Mouse (Mus musculus): ENCODE results near the gene Cwc25. TPM values are rescaled to one million over a fixed set of nuclear protein-coding genes. Genes with fewer than 3 reads are reported as not detected.
"Not testable (repeated sequence)": the region's sequence is repeated elsewhere in the genome, so short reads cannot be mapped to it uniquely, and the experiment has no call there.

Cwc25 gene
- polyA plus RNA-seq, 1 experiment from 2014 or later = 14.2 TPM

DNA sequence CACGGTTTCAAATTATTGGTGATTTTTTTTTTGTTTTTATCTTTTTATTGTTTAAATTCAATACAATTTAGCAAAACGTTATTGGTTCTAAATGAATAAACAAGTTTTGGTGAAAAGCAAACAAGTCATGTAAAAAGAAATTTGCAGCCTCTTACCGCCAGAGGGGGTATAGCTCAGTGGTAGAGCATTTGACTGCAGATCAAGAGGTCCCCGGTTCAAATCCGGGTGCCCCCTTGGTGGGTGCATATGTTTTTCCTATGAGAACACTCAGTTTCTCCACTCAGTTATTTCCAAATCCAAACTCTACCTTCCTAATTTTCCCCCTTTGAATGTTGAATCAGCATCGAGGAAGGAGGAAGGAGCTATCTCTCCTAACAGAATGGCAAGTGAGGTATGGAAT lies 30.6 kb upstream of the Cwc25 start:
- Histone ChIP-seq H3K9me3 (ENCODE audit: low read depth, low read length) (no peaks in the 10 kb centered on the region), H3K4me1 (ENCODE audit: insufficient read depth) (peaks cover 7% of the 10 kb centered on the region), H3K27ac (ENCODE audit: low read depth) (no peak overlapping the region), H3K4me3 (ENCODE audit: low read depth, low read length) (no peak overlapping the region), H3K27me3 (ENCODE audit: insufficient read depth, low read length) (no peaks in the 10 kb centered on the region), H3K9ac (no peak overlapping the region), H3K4me2 (no peak overlapping the region), H3K36me3 (ENCODE audit: insufficient read depth) (peaks cover 3% of the 10 kb centered on the region; the same call in 1 of the 2 replicates)
- TF ChIP-seq CTCF (IDR thresholded peaks at IDR 0.05; ENCODE audit: low read depth) = peak; percentile 42
- DNase-seq = peak; percentile 87
- 4% methylated on average over 6 of the region's 6 CpGs for WGBS
- no peak for ATAC-seq (ENCODE audit: insufficient read depth)

DNA sequence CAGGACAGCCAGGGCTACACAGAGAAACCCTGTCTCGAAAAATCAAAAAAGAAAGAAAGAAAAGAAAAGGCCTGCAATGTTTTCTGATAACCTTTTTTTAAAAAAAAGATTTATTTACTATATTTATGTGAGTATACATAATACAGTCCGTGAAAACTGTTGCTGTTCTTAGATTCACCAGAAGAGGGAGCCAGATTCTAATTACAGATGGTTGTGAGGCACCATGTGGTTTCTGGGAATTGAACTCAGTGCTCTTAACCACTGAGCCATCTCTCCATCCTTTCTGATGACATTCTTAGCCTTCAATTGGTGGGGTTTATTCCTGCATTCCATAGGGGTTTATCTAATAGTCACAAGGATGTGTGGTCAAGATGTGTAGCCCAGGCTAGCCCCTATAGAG lies 26.8 kb upstream of the Cwc25 start:
- no peak for ATAC-seq (ENCODE audit: insufficient read depth)
- Histone ChIP-seq H3K27me3 (ENCODE audit: insufficient read depth, low read length) (no peaks in the 10 kb centered on the region), H3K36me3 (ENCODE audit: insufficient read depth) (no peaks in the 10 kb centered on the region), H3K9ac (no peak overlapping the region), H3K4me1 (ENCODE audit: insufficient read depth) (no peaks in the 10 kb centered on the region; the same call in 1 of the 2 replicates), H3K27ac (ENCODE audit: low read depth) (no peak overlapping the region), H3K4me3 (ENCODE audit: low read depth, low read length) (no peak overlapping the region), H3K9me3 (ENCODE audit: low read depth, low read length) (no peaks in the 10 kb centered on the region), H3K4me2 (no peak overlapping the region)
- peak; percentile 74 for TF ChIP-seq CTCF (IDR thresholded peaks at IDR 0.05; ENCODE audit: low read depth)
- WGBS = 6% methylated on average over 2 of the region's 2 CpGs
- peak; percentile 88 for DNase-seq

DNA sequence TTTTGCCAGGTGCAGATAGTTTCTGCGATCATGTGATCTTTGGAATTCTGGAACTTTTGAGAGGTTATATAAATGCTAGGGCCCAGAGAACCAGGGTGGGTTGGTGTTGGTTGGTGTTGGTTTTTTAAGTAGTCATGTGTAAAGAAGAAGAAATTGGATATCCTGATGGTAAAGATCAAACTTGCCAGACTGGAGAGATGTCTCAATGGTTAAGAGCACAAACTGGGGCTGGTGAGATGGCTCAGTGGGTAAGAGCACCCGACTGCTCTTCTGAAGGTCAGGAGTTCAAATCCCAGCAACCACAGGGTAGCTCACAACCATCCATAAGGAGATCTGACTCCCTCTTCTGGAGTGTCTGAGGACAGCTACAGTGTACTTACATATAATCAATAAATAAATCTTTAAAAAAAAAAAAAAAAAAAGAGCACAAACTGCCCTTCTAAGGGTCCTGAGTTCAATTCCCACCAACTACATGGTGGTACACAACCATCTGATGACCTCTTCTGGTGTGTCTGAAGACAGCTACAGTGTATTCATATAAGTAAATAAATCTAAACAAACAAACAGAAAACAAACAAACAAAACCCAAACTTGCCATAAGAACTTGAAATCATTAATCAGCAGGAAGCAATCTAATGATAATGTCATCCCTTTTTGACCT lies 24.6 kb upstream of the Cwc25 start:
- not testable (repeated sequence) for DNase-seq; H3K4me2 ChIP-seq; H3K9ac ChIP-seq; H3K36me3 ChIP-seq (ENCODE audit: insufficient read depth); ATAC-seq (ENCODE audit: insufficient read depth); H3K27me3 ChIP-seq (ENCODE audit: insufficient read depth, low read length); H3K4me1 ChIP-seq (ENCODE audit: insufficient read depth); H3K9me3 ChIP-seq (ENCODE audit: low read depth, low read length); H3K4me3 ChIP-seq (ENCODE audit: low read depth, low read length); H3K27ac ChIP-seq (ENCODE audit: low read depth)
- 81% methylated on average over 2 of the region's 2 CpGs for WGBS

DNA sequence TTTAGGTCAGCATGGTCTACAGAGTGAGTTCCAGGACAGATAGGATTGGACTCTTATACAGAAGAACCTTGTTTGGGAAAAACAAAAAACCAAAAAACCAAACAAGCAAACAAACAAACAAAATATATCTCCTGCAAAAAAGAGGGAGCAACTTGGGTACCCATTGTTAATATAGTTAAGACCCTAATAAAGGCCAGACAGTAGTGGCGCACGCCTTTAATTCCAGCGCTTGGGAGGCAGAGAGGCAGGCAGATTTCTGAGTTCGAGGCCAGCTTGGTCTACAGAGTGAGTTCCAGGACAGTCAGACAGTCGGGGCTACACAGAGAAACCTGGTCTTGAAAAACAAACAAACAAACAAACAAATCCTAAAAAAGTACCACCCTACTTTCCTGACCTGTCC lies 23.4 kb upstream of the Cwc25 start:
- H3K9me3 ChIP-seq (ENCODE audit: low read depth, low read length) = no peaks in the 10 kb centered on the region
- H3K4me3 ChIP-seq (ENCODE audit: low read depth, low read length) = no peak overlapping the region
- 80% methylated on average over 5 of the region's 5 CpGs for WGBS
- H3K27me3 ChIP-seq (ENCODE audit: insufficient read depth, low read length) = no peaks in the 10 kb centered on the region
- no peaks in the 10 kb centered on the region for H3K4me1 ChIP-seq (ENCODE audit: insufficient read depth)
- no peaks in the 10 kb centered on the region for H3K36me3 ChIP-seq (ENCODE audit: insufficient read depth)
- DNase-seq (no peak), ATAC-seq (ENCODE audit: insufficient read depth) (no peak)
- no peak overlapping the region for H3K4me2 ChIP-seq
- H3K9ac ChIP-seq = no peak overlapping the region
- TF ChIP-seq CTCF (IDR thresholded peaks at IDR 0.05; ENCODE audit: low read depth) = no peak
- no peak overlapping the region for H3K27ac ChIP-seq (ENCODE audit: low read depth)

DNA sequence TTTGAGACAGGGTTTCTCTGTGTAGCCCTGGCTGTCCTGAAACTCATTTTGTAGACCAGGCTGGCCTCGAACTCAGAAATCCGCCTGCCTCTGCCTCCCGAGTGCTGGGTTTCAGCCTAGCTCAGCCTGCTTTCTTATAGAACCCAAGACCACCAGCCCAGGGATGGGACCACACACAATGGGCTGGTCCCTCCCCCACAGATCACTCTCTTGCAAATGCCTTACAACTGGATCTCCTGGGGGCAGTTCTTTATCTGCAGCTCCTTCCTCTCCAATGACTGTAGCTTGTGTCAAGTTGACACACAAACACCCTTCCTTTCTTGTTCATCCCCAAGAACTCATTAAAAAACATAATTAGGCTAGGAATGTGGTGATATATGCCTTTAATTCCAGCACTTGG lies 21.6 kb upstream of the Cwc25 start:
- no peak overlapping the region for H3K4me2 ChIP-seq
- WGBS = 92% methylated on average over 3 of the region's 3 CpGs
- H3K4me1 ChIP-seq (ENCODE audit: insufficient read depth) = no peaks in the 10 kb centered on the region
- TF ChIP-seq CTCF (IDR thresholded peaks at IDR 0.05; ENCODE audit: low read depth) = no peak
- no peaks in the 10 kb centered on the region for H3K36me3 ChIP-seq (ENCODE audit: insufficient read depth)
- H3K27ac ChIP-seq (ENCODE audit: low read depth) = no peak overlapping the region
- no peak overlapping the region for H3K9ac ChIP-seq
- DNase-seq (no peak), ATAC-seq (ENCODE audit: insufficient read depth) (no peak)
- H3K9me3 ChIP-seq (ENCODE audit: low read depth, low read length) = no peaks in the 10 kb centered on the region
- no peaks in the 10 kb centered on the region for H3K27me3 ChIP-seq (ENCODE audit: insufficient read depth, low read length)
- H3K4me3 ChIP-seq (ENCODE audit: low read depth, low read length) = no peak overlapping the region

DNA sequence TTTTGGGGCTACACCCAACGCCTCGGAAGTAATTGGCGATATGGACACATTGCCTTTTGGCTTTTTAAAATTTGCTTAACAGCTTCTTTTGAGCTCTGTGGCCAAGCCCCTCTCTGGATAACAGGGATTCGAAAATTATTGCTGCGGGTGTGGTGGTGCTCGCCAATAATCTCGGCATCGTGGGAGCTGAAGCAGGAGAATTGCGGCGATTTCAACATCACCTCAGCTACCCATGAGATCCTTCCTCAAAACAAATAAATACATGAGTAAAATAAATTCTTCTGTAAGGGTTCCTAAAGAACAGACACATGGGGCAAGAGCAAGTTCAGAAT lies 16.2 kb upstream of the Cwc25 start:
- Histone ChIP-seq H3K9ac (peak overlapping the region; percentile 100), H3K27me3 (ENCODE audit: insufficient read depth, low read length) (no peaks in the 10 kb centered on the region), H3K27ac (ENCODE audit: low read depth) (peak overlapping the region; percentile 72; the same call in 1 of the 2 replicates), H3K36me3 (ENCODE audit: insufficient read depth) (peaks cover 38% of the 10 kb centered on the region), H3K9me3 (ENCODE audit: low read depth, low read length) (no peaks in the 10 kb centered on the region), H3K4me1 (ENCODE audit: insufficient read depth) (peaks cover 12% of the 10 kb centered on the region; the same call in 1 of the 2 replicates), H3K4me2 (peak overlapping the region; percentile 68), H3K4me3 (ENCODE audit: low read depth, low read length) (peak overlapping the region; percentile 95)
- under 1% methylated on average over 10 of the region's 10 CpGs for WGBS
- no peak for DNase-seq
- TF ChIP-seq CTCF (IDR thresholded peaks at IDR 0.05; ENCODE audit: low read depth) = no peak
- no peak for ATAC-seq (ENCODE audit: insufficient read depth)

DNA sequence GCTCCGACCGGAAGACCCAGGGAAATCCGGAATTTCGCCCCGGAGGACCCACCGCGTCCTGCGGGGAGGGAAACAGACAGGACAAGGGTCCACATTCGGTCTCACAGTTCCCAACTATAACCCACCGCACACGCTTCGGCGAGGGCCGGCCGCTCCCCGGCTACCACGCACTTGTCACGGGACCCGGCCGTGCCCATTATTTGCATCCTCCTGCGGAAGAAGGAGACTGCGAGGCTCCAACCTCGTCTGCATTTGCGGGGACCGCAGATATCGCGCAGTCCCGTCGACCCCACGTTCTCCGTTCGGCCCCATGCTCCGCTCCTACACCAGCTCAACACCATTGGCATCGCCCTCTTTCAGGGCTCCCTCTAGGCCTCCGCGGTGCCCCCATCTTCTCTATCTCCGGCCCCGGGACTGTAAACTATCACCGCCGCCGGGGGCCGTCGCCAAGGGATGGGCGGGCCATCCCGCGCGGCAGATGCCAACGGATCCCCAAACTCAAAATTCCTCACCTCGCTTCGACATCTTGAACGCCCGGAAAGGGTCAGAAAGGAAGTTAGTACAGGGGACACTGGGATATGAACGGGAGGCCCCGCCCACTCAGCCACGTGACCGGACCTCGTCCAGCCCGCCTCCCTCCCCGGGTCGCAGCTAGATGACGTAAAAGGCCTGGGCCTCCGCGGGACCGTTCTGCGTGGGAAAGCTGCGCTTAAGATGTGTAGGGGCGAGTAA lies 15.6 kb upstream of the Cwc25 start, which contains the start of gene Rpl23:
Gene Rpl23, minus strand, starts transcription at position 606 of the 732 bp plus-strand sequence.
- Histone ChIP-seq H3K27ac (ENCODE audit: low read depth) (peak within 1 kb of the TSS; percentile 92), H3K9ac (peak within 1 kb of the TSS; percentile 100), H3K4me2 (peak within 1 kb of the TSS; percentile 76), H3K27me3 (ENCODE audit: insufficient read depth, low read length) (no peaks in the 10 kb centered on the region), H3K9me3 (ENCODE audit: low read depth, low read length) (no peaks in the 10 kb centered on the region), H3K4me1 (ENCODE audit: insufficient read depth) (peaks cover 12% of the 10 kb centered on the region; the same call in 1 of the 2 replicates), H3K4me3 (ENCODE audit: low read depth, low read length) (peak within 1 kb of the TSS; percentile 95), H3K36me3 (ENCODE audit: insufficient read depth) (peaks cover 44% of the 10 kb centered on the region)
- WGBS = under 1% methylated on average over 67 of the region's 67 CpGs
- DNase-seq = peak; percentile 100
- TF ChIP-seq CTCF (IDR thresholded peaks at IDR 0.05; ENCODE audit: low read depth) = no peak
- peak; percentile 89 for ATAC-seq (ENCODE audit: insufficient read depth)
